Comparison of ENCODE assay signal across 24 mouse cellular contexts in the genomic region with DNA sequence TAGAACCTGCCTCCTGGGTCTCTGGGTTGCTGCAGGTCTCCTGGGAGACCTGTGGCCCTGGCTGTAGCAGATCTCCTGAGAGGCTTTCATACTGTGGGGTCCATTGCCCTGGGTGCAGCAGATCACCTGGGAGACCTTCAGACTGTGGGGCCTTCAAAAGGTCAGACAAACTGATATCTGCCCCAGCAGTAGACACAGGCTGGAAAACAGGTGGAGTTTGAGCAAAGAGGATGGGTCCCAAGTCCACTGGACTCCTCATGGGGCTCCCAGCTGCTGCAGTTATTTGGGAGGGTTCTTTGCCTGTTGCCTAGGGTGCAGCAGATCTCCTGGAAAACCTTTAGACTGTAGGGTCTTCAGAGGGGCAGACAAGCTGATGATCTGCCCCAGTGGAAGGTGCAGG. TPM values are rescaled to one million over a fixed set of nuclear protein-coding genes. Genes with fewer than 3 reads are reported as not detected.
DNase-seq lines count a peak whose midpoint lies in the region; ATAC-seq and TF ChIP-seq lines count a peak whose summit lies in the region.
"Had no signal": no experiment of that assay in that cellular context is flagged by ENCODE, and none has a peak within 500 bp of the region (broad histone marks: within the 10 kb centered on the region; RNA-seq: fewer than 3 reads in every experiment).

No protein-coding gene starts in this region.

- no peaks in the 10 kb centered on the region for H3K9me3 ChIP-seq in liver, embryonic 13.5 days (replicated peaks)
- no peaks in the 10 kb centered on the region for H3K9me3 ChIP-seq in liver, embryonic 11.5 days (ENCODE audit: control insufficient read depth, low read length)
- H3K9me3 ChIP-seq in liver, embryonic 16.5 days (replicated peaks; ENCODE audit: control insufficient read depth, low read length) = no peaks in the 10 kb centered on the region
- no peaks in the 10 kb centered on the region for H3K9me3 ChIP-seq in stomach, postnatal 0 days (ENCODE audit: control insufficient read depth, low read length)
- H3K9me3 ChIP-seq: forebrain, embryonic 15.5 days; heart, embryonic 15.5 days had no signal

- no peak for TF ChIP-seq EP300 in heart, adult 2 months (IDR thresholded peaks at IDR 0.05; ENCODE audit: insufficient read depth, low read depth, low read length)
- no peak for TF ChIP-seq EP300 in stomach, postnatal 0 days (optimal IDR thresholded peaks at IDR 0.05)

- no peaks in the 10 kb centered on the region for H3K4me1 ChIP-seq in heart, adult 2 months (ENCODE audit: control insufficient read depth, insufficient read depth, low read length)
- H3K4me1 ChIP-seq in liver, embryonic 13.5 days (replicated peaks) = no peaks in the 10 kb centered on the region
- H3K4me1 ChIP-seq in liver, embryonic 11.5 days (replicated peaks; ENCODE audit: control insufficient read depth, insufficient read depth, low read length) = no peaks in the 10 kb centered on the region
- no peaks in the 10 kb centered on the region for H3K4me1 ChIP-seq in liver, embryonic 16.5 days (ENCODE audit: control insufficient read depth, low read depth, low read length)
- no peaks in the 10 kb centered on the region for H3K4me1 ChIP-seq in stomach, postnatal 0 days (replicated peaks; ENCODE audit: control insufficient read depth, insufficient read depth)
- H3K4me1 ChIP-seq: forebrain, embryonic 10.5 days; forebrain, embryonic 15.5 days; heart, embryonic 12.5 days; heart, embryonic 15.5 days; hindbrain, embryonic 10.5 days; hindbrain, embryonic 13.5 days had no signal

- TF ChIP-seq CTCF in heart, adult 2 months (IDR thresholded peaks at IDR 0.05) = no peak
- no peak for TF ChIP-seq CTCF in stomach, postnatal 0 days (IDR thresholded peaks at IDR 0.05; ENCODE audit: low read depth)

- H3K4me2 ChIP-seq in liver, embryonic 13.5 days = no peak overlapping the region
- H3K4me2 ChIP-seq in liver, embryonic 11.5 days = no peak overlapping the region
- H3K4me2 ChIP-seq in liver, embryonic 16.5 days (ENCODE audit: low read depth, low read length) = no peak overlapping the region
- H3K4me2 ChIP-seq in stomach, postnatal 0 days (replicated peaks; ENCODE audit: low read depth) = no peak overlapping the region
- H3K4me2 ChIP-seq: forebrain, embryonic 15.5 days; heart, embryonic 12.5 days; heart, embryonic 15.5 days; hindbrain, embryonic 13.5 days had no signal

- no peaks in the 10 kb centered on the region for H3K79me2 ChIP-seq in heart, adult 2 months (replicated peaks; ENCODE audit: control insufficient read depth, insufficient read depth, low read length)

- H3K4me3 ChIP-seq in heart, adult 2 months = no peak overlapping the region
- H3K4me3 ChIP-seq in liver, embryonic 13.5 days (replicated peaks) = no peak overlapping the region
- no peak overlapping the region for H3K4me3 ChIP-seq in liver, embryonic 11.5 days (ENCODE audit: low read depth, low read length)
- H3K4me3 ChIP-seq in liver, embryonic 16.5 days (ENCODE audit: low read depth, low read length) = no peak overlapping the region
- no peak overlapping the region for H3K4me3 ChIP-seq in stomach, postnatal 0 days (ENCODE audit: low read depth, low read length)
- H3K4me3 ChIP-seq: forebrain, embryonic 10.5 days; forebrain, embryonic 15.5 days; heart, embryonic 12.5 days; heart, embryonic 15.5 days; hindbrain, embryonic 10.5 days; hindbrain, embryonic 13.5 days had no signal

- intact Hi-C loops in heart, adult 2 months (cut with DNase I) = no loop called here

- no peak overlapping the region for H3K9ac ChIP-seq in heart, adult 2 months (ENCODE audit: low read depth, low read length)
- H3K9ac ChIP-seq in liver, embryonic 13.5 days = no peak overlapping the region
- H3K9ac ChIP-seq in liver, embryonic 11.5 days (ENCODE audit: low read depth, low read length) = no peak overlapping the region
- H3K9ac ChIP-seq in liver, embryonic 16.5 days (ENCODE audit: low read depth, low read length) = no peak overlapping the region
- H3K9ac ChIP-seq in stomach, postnatal 0 days (ENCODE audit: low read length) = no peak overlapping the region
- H3K9ac ChIP-seq: forebrain, embryonic 15.5 days; heart, embryonic 12.5 days; heart, embryonic 15.5 days; hindbrain, embryonic 13.5 days had no signal

- no peaks in the 10 kb centered on the region for H3K27me3 ChIP-seq in heart, adult 2 months (ENCODE audit: control insufficient read depth, insufficient read depth, low read length)
- H3K27me3 ChIP-seq in liver, embryonic 13.5 days = 0 out of 2 replicates have a peak, but pooled peaks cover 1% of the 10 kb centered on the region
- H3K27me3 ChIP-seq in liver, embryonic 11.5 days (replicated peaks; ENCODE audit: control insufficient read depth, insufficient read depth, low read length) = no peaks in the 10 kb centered on the region
- H3K27me3 ChIP-seq in liver, embryonic 16.5 days (ENCODE audit: control insufficient read depth, insufficient read depth, low read depth, low read length) = no peaks in the 10 kb centered on the region
- no peaks in the 10 kb centered on the region for H3K27me3 ChIP-seq in stomach, postnatal 0 days (ENCODE audit: control insufficient read depth, insufficient read depth, low read length)
- H3K27me3 ChIP-seq: CH12.LX; forebrain, embryonic 15.5 days; heart, embryonic 12.5 days; heart, embryonic 15.5 days; hindbrain, embryonic 13.5 days had no signal

- DNase-seq in heart, adult 11 months = peak; percentile 62
- no peak for DNase-seq in heart, adult 2 months
- DNase-seq in liver, embryonic 13.5 days = no peak
- DNase-seq in liver, embryonic 11.5 days (ENCODE audit: low spot score) = no peak
- DNase-seq in stomach, postnatal 0 days (ENCODE audit: low spot score) = no peak
- no peak for DNase-seq in neural tube, embryonic 10.5 days (ENCODE audit: extremely low spot score, low spot score)
- DNase-seq: adrenal gland, adult 8-10 months; adrenal gland, postnatal 25 days; B cell, adult 2 months; cerebellum, adult 18-20 months; cerebellum, adult 9-10 months; cerebellum, postnatal 14 days; gastrocnemius, postnatal 25 days; heart, postnatal 10 days; heart, postnatal 36 days had no signal

- ATAC-seq in liver, embryonic 13.5 days (ENCODE audit: low read depth) = peak; percentile 48; the same call in 1 of the 2 replicates
- ATAC-seq in liver, embryonic 11.5 days (replicated peaks; ENCODE audit: low FRiP score) = no peak
- peak; percentile 77 for ATAC-seq in liver, embryonic 16.5 days (ENCODE audit: low read depth)
- no peak for ATAC-seq in stomach, postnatal 0 days (ENCODE audit: low FRiP score, low TSS enrichment)
- ATAC-seq: forebrain, embryonic 15.5 days; hindbrain, embryonic 16.5 days had no signal

- no peak for TF ChIP-seq POLR2A in heart, adult 2 months (IDR thresholded peaks at IDR 0.05; ENCODE audit: insufficient read depth, low read depth, low read length)

- no peaks in the 10 kb centered on the region for H3K36me3 ChIP-seq in heart, adult 2 months (ENCODE audit: control insufficient read depth, insufficient read depth, low read length)
- no peaks in the 10 kb centered on the region for H3K36me3 ChIP-seq in liver, embryonic 13.5 days
- H3K36me3 ChIP-seq in liver, embryonic 11.5 days (ENCODE audit: control insufficient read depth, insufficient read depth, low read length) = 0 out of 2 replicates have a peak, but pooled peaks cover 2% of the 10 kb centered on the region
- H3K36me3 ChIP-seq in liver, embryonic 16.5 days (ENCODE audit: control insufficient read depth, insufficient read depth) = no peaks in the 10 kb centered on the region
- H3K36me3 ChIP-seq in stomach, postnatal 0 days (ENCODE audit: control insufficient read depth, insufficient read depth, low read length) = no peaks in the 10 kb centered on the region; the same call in 1 of the 2 replicates

- H3K27ac ChIP-seq in heart, adult 2 months = no peak overlapping the region
- H3K27ac ChIP-seq in liver, embryonic 13.5 days = no peak overlapping the region
- H3K27ac ChIP-seq in liver, embryonic 11.5 days (ENCODE audit: low read depth, low read length) = no peak overlapping the region
- H3K27ac ChIP-seq in liver, embryonic 16.5 days (ENCODE audit: low read length) = no peak overlapping the region
- no peak overlapping the region for H3K27ac ChIP-seq in stomach, postnatal 0 days (replicated peaks)
- H3K27ac ChIP-seq: forebrain, embryonic 10.5 days; forebrain, embryonic 15.5 days; heart, embryonic 15.5 days; hindbrain, embryonic 10.5 days; hindbrain, embryonic 13.5 days had no signal

RNA-seq across cellular contexts. Expression of a gene that starts 7.0 kb away (rescaled TPM):
- total RNA-seq in heart, adult 2 months (2021) = 1 to 10 TPM; 1.1 to 1.3 TPM
- polyA plus RNA-seq in heart, adult 2 months (2012; rRNA removed) = 0.62 and 1.2 TPM in 2 replicates
- polyA plus RNA-seq in liver, embryonic 13.5 days (2015; fragmentation: Nextera tagmentation; extraction: Ambion mirVana) = 0.27 and 0.37 TPM in 2 replicates
- 0.77 and 0.92 TPM in 2 replicates for polyA plus RNA-seq in liver, embryonic 11.5 days (2014; fragmentation: Nextera tagmentation; extraction: Ambion mirVana)
- 0.39 and 0.42 TPM in 2 replicates for polyA plus RNA-seq in liver, embryonic 16.5 days (2015; fragmentation: Nextera tagmentation; extraction: Ambion mirVana)
- 0.57 and 0.61 TPM in 2 replicates for polyA plus RNA-seq in stomach, postnatal 0 days (2015; fragmentation: Nextera tagmentation; extraction: Ambion mirVana)

RNA-seq across cellular contexts. Expression of a gene that starts 35.9 kb away (rescaled TPM):
- 1 to 10 TPM; 5.5 to 7.3 TPM for total RNA-seq in heart, adult 2 months (2021)
- polyA plus RNA-seq in heart, adult 2 months (2012; rRNA removed) = 2.2 and 7.5 TPM in 2 replicates
- 7.5 and 9.4 TPM in 2 replicates for polyA plus RNA-seq in liver, embryonic 13.5 days (2015; fragmentation: Nextera tagmentation; extraction: Ambion mirVana)
- polyA plus RNA-seq in liver, embryonic 11.5 days (2014; fragmentation: Nextera tagmentation; extraction: Ambion mirVana) = 13.9 and 17.2 TPM in 2 replicates
- polyA plus RNA-seq in liver, embryonic 16.5 days (2015; fragmentation: Nextera tagmentation; extraction: Ambion mirVana) = 5.5 and 6.5 TPM in 2 replicates
- polyA plus RNA-seq in stomach, postnatal 0 days (2015; fragmentation: Nextera tagmentation; extraction: Ambion mirVana) = 9.0 and 11.0 TPM in 2 replicates

RNA-seq across cellular contexts. Expression of a gene that starts 49.2 kb away (rescaled TPM):
- 10 to 100 TPM; 14.6 to 15.7 TPM for total RNA-seq in heart, adult 2 months (2021)
- polyA plus RNA-seq in heart, adult 2 months (2012; rRNA removed) = 3.0 and 6.1 TPM in 2 replicates
- polyA plus RNA-seq in liver, embryonic 13.5 days (2015; fragmentation: Nextera tagmentation; extraction: Ambion mirVana) = 12.3 and 14.0 TPM in 2 replicates
- 23.5 and 26.6 TPM in 2 replicates for polyA plus RNA-seq in liver, embryonic 11.5 days (2014; fragmentation: Nextera tagmentation; extraction: Ambion mirVana)
- 9.7 and 10.6 TPM in 2 replicates for polyA plus RNA-seq in liver, embryonic 16.5 days (2015; fragmentation: Nextera tagmentation; extraction: Ambion mirVana)
- 11.1 and 12.3 TPM in 2 replicates for polyA plus RNA-seq in stomach, postnatal 0 days (2015; fragmentation: Nextera tagmentation; extraction: Ambion mirVana)

Comparison
In these comparisons a context has a peak if more than half of its experiments do, and no peak if none do; other contexts are left out.
1. ATAC-seq: peak in liver, embryonic 13.5 days (single experiment) and liver, embryonic 16.5 days (single experiment); none in liver, embryonic 11.5 days (single experiment) and stomach, postnatal 0 days (single experiment).